Comparison of ENCODE assay signal across 23 mouse cellular contexts in the genomic region with DNA sequence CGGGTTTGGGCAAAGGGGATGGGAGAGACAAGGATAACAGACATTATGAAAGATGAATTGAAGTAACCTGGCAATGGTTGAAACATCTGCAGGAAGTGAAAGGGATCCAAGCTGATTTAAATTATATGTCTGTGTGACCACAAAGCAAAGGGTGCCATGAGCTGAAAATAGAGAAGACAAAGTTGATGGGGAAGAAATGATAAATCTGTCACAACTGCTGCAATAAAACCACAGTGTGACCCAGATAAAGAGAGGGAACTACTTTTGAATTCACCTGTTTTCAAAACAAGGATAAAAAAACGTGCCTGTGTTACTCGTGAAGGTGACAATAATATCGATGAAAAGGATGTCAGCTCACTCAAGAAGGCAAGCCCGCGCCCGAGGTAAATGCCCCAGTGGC.
DNase-seq lines count a peak whose midpoint lies in the region; ATAC-seq and TF ChIP-seq lines count a peak whose summit lies in the region.
"Had no signal": no experiment of that assay in that cellular context is flagged by ENCODE, and none has a peak within 500 bp of the region (broad histone marks: within the 10 kb centered on the region; RNA-seq: fewer than 3 reads in every experiment).

No protein-coding gene starts in this region.

- no peak for TF ChIP-seq POLR2A in thymus, adult 2 months (IDR thresholded peaks at IDR 0.05; ENCODE audit: control insufficient read depth, extremely low read depth, insufficient read depth, low read length, poor library complexity)

- TF ChIP-seq CTCF in thymus, adult 2 months (IDR thresholded peaks at IDR 0.05; ENCODE audit: borderline replicate concordance, control insufficient read depth, extremely low read depth, insufficient read depth, low read length, poor library complexity), result no peak

- no peaks in the 10 kb centered on the region for H3K36me3 ChIP-seq in hindbrain, embryonic 15.5 days
- no peaks in the 10 kb centered on the region for H3K36me3 ChIP-seq in hindbrain, embryonic 12.5 days
- H3K36me3 ChIP-seq in thymus, adult 2 months (ENCODE audit: control insufficient read depth, insufficient read depth, low read length), result no peaks in the 10 kb centered on the region
- H3K36me3 ChIP-seq: embryonic facial prominence, embryonic 15.5 days; forebrain, embryonic 10.5 days; heart, embryonic 10.5 days had no signal

- no peak overlapping the region for H3K9ac ChIP-seq in hindbrain, embryonic 15.5 days
- H3K9ac ChIP-seq in hindbrain, embryonic 12.5 days, result no peak overlapping the region
- H3K9ac ChIP-seq: embryonic facial prominence, embryonic 15.5 days had no signal

- intact Hi-C loops in left cerebral cortex, postnatal 4 days (cut with DNase I), result no loop called here

- H3K4me2 ChIP-seq in hindbrain, embryonic 15.5 days, result no peak overlapping the region
- no peak overlapping the region for H3K4me2 ChIP-seq in hindbrain, embryonic 12.5 days (replicated peaks)
- H3K4me2 ChIP-seq: embryonic facial prominence, embryonic 15.5 days had no signal

- H3K27me3 ChIP-seq in hindbrain, embryonic 15.5 days, result no peaks in the 10 kb centered on the region
- no peaks in the 10 kb centered on the region for H3K27me3 ChIP-seq in hindbrain, embryonic 12.5 days
- no peaks in the 10 kb centered on the region for H3K27me3 ChIP-seq in thymus, adult 2 months (ENCODE audit: control insufficient read depth, insufficient read depth, low read length)
- H3K27me3 ChIP-seq: CH12.LX; embryonic facial prominence, embryonic 15.5 days had no signal

- no peaks in the 10 kb centered on the region for H3K9me3 ChIP-seq in hindbrain, embryonic 15.5 days
- H3K9me3 ChIP-seq in hindbrain, embryonic 12.5 days (replicated peaks), result no peaks in the 10 kb centered on the region
- H3K9me3 ChIP-seq: embryonic facial prominence, embryonic 15.5 days; forebrain, embryonic 10.5 days; heart, embryonic 10.5 days had no signal

- no peak overlapping the region for H3K4me3 ChIP-seq in hindbrain, embryonic 15.5 days
- no peak overlapping the region for H3K4me3 ChIP-seq in hindbrain, embryonic 12.5 days
- H3K4me3 ChIP-seq in thymus, adult 2 months (ENCODE audit: control insufficient read depth, insufficient read depth, low read length), result no peak overlapping the region
- H3K4me3 ChIP-seq: embryonic facial prominence, embryonic 15.5 days; erythroblast, embryonic 14.5 days; forebrain, embryonic 10.5 days; heart, embryonic 10.5 days had no signal

- peak; percentile 13 for DNase-seq in thymus, adult 2 months
- no peak for DNase-seq in thymus, postnatal 36 days
- DNase-seq in thymus, postnatal 4 days, result peak; percentile 49
- DNase-seq in left cerebral cortex, postnatal 4 days, result no peak
- DNase-seq: adrenal gland, adult 8-10 months; adrenal gland, postnatal 36 days; cerebellum, adult 2 months; cerebellum, postnatal 10 days; embryo, embryonic 11 days; heart, adult 18-20 months; heart, postnatal 10 days; heart, postnatal 4 days had no signal

- H3K4me1 ChIP-seq in hindbrain, embryonic 15.5 days (replicated peaks), result peaks cover 3% of the 10 kb centered on the region; the same call in 1 of the 2 replicates
- H3K4me1 ChIP-seq in hindbrain, embryonic 12.5 days, result peaks cover 9% of the 10 kb centered on the region; the same call in 1 of the 2 replicates
- H3K4me1 ChIP-seq in thymus, adult 2 months (replicated peaks; ENCODE audit: control insufficient read depth, insufficient read depth, low read length), result peaks cover 11% of the 10 kb centered on the region
- H3K4me1 ChIP-seq: embryonic facial prominence, embryonic 15.5 days had no signal

- H3K27ac ChIP-seq in hindbrain, embryonic 15.5 days (replicated peaks), result peak overlapping the region; percentile 2; the same call in 1 of the 2 replicates
- no peak overlapping the region for H3K27ac ChIP-seq in hindbrain, embryonic 12.5 days
- H3K27ac ChIP-seq in thymus, adult 2 months (ENCODE audit: control insufficient read depth, insufficient read depth, low read length), result no peak overlapping the region
- H3K27ac ChIP-seq: embryonic facial prominence, embryonic 15.5 days; forebrain, embryonic 10.5 days; heart, embryonic 10.5 days had no signal

- 63% methylated on average over 7 of the region's 7 CpGs for WGBS in hindbrain, embryonic 15.5 days
- WGBS in hindbrain, embryonic 12.5 days, result 80% methylated on average over 7 of the region's 7 CpGs
- 15% methylated on average over 7 of the region's 7 CpGs for whole genome bisulfite sequencing in thymus, adult 2 months

- ATAC-seq in hindbrain, embryonic 15.5 days (ENCODE audit: low FRiP score, low read depth), result no peak
- no peak for ATAC-seq in hindbrain, embryonic 12.5 days (ENCODE audit: low FRiP score)
- peak; percentile 12 to 14; a peak in 2 of 4 replicates for ATAC-seq in hematopoietic stem cell, adult 5-6 weeks (replicated peaks in 1 of 2; ENCODE audit: insufficient read depth in 1 of 2, low FRiP score in 2 of 2, low TSS enrichment in 1 of 2, low read depth in 1 of 2, poor library complexity in 2 of 2, severe bottlenecking in 2 of 2)
- no peak for ATAC-seq in megakaryocyte, adult 5-6 weeks (ENCODE audit: poor library complexity, severe bottlenecking)
- ATAC-seq: forebrain, embryonic 14.5 days; hindbrain, embryonic 16.5 days had no signal

Comparison
In these comparisons a context has a peak if more than half of its experiments do, and no peak if none do; other contexts are left out.
1. DNase-seq: peak in thymus, adult 2 months (single experiment) and thymus, postnatal 4 days (single experiment); none in thymus, postnatal 36 days (0 of 2) and left cerebral cortex, postnatal 4 days (single experiment).
2. ATAC-seq: peak in hematopoietic stem cell, adult 5-6 weeks (2 of 2); none in hindbrain, embryonic 15.5 days (single experiment), hindbrain, embryonic 12.5 days (single experiment) and megakaryocyte, adult 5-6 weeks (single experiment).